Mouse (Mus musculus) liver, embryonic 11.5 days (tissue): ENCODE data around the gene Fetub. TPM values are rescaled to one million over a fixed set of nuclear protein-coding genes. Genes with fewer than 3 reads are reported as not detected.

Experiments used
- ATAC-seq: fragments of 200-750 bp; cut with Nextera tagmentation; replicated peaks from 2 replicates; pipeline ENCODE4 v1.8.0; 2017; ENCODE audit warnings: moderate number of reproducible peaks, mild to moderate bottlenecking, moderate TSS enrichment, moderate library complexity; ENCODE audit not compliant: low FRiP score
- DNase-seq: peaks from one replicate; pipeline ENCODE4 v3.0.0-alpha.2; 2017; ENCODE audit warnings: low spot score
- H3K27ac ChIP-seq: fragments of 300-500 bp; sonication (generic); 2 replicates; pipeline ENCODE4 v1.5.1; 2014; ENCODE audit warnings: mild to moderate bottlenecking, low read depth, low read length, control low read depth
- H3K27me3 ChIP-seq: fragments of 300-500 bp; sonication (generic); replicated peaks from 2 replicates; pipeline ENCODE4 v1.6.1; 2014; ENCODE audit warnings: low read length, mixed read lengths; ENCODE audit not compliant: control insufficient read depth, insufficient read depth
- H3K36me3 ChIP-seq: fragments of 300-500 bp; sonication (generic); 2 replicates; pipeline ENCODE4 v1.6.1; 2014; ENCODE audit warnings: mild to moderate bottlenecking, low read length, moderate library complexity, mixed read lengths; ENCODE audit not compliant: control insufficient read depth, insufficient read depth
- H3K4me1 ChIP-seq: fragments of 300-500 bp; sonication (generic); replicated peaks from 2 replicates; pipeline ENCODE4 v1.6.1; 2014; ENCODE audit warnings: low read length, mixed read lengths; ENCODE audit not compliant: control insufficient read depth, insufficient read depth
- H3K4me2 ChIP-seq: fragments of 300-500 bp; sonication (generic); 2 replicates; pipeline ENCODE4 v1.6.1; 2014; ENCODE audit warnings: mild to moderate bottlenecking, control low read depth, moderate library complexity
- H3K4me3 ChIP-seq: fragments of 300-500 bp; sonication (generic); 2 replicates; pipeline ENCODE4 v1.5.1; 2014; ENCODE audit warnings: low read depth, low read length, control low read depth
- H3K9ac ChIP-seq: fragments of 300-500 bp; sonication (generic); 2 replicates; pipeline ENCODE4 v1.6.1; 2014; ENCODE audit warnings: low read depth, low read length, control low read depth
- H3K9me3 ChIP-seq: fragments of 300-500 bp; sonication (generic); 2 replicates; pipeline ENCODE4 v1.6.1; 2016; ENCODE audit warnings: low read length, inconsistent platforms, mixed read lengths; ENCODE audit not compliant: control insufficient read depth
- WGBS: fragments of 180-500 bp; shearing (Covaris S2); extraction: QIAGEN DNeasy Blood & Tissue Kit; methylation state at CpG from one replicate; pipeline ENCODE4 v1.1.7; 2014; 5-methylcytosine and 5-hydroxymethylcytosine counted together
- polyA plus RNA-seq: library from polyadenylated mRNA; unstranded; fragments of >200 nt; fragmentation: Nextera tagmentation; extraction: Ambion mirVana; gene quantifications from 2 replicates; pipeline ENCODE4 v1.2.1, GENCODE M21; 2014

The Fetub gene
- polyA plus RNA-seq, 1 experiment from 2014 or later = 0.69 TPM

- no peak for DNase-seq
- WGBS = 48% methylated on average over 18 of the region's 18 CpGs
- H3K27ac ChIP-seq = no peak overlapping the region
Observed at GRCm38 (mm10) chr16:22919971-22920854, 2.1 kb downstream of the Fetub start.

GRCm38 (mm10) chr16:22921761-22922160 is 3.6 kb downstream of the Fetub start:
- no peaks in the 10 kb centered on the region for H3K9me3 ChIP-seq
- ATAC-seq (no peak), DNase-seq (no peak)
- H3K36me3 ChIP-seq = no peaks in the 10 kb centered on the region
- WGBS = 88% methylated on average over 5 of the region's 5 CpGs
- no peak overlapping the region for H3K4me3 ChIP-seq
- no peak overlapping the region for H3K9ac ChIP-seq
- no peak overlapping the region for H3K27ac ChIP-seq
- H3K27me3 ChIP-seq = no peaks in the 10 kb centered on the region
- no peak overlapping the region for H3K4me2 ChIP-seq
- H3K4me1 ChIP-seq = no peaks in the 10 kb centered on the region

More at GRCm38 (mm10) chr16:22919971-22920854, 2.1 kb downstream of the Fetub start:
- no peak overlapping the region for H3K9ac ChIP-seq
- H3K4me3 ChIP-seq = no peak overlapping the region
- no peak overlapping the region for H3K4me2 ChIP-seq
- no peaks in the 10 kb centered on the region for H3K27me3 ChIP-seq
- no peaks in the 10 kb centered on the region for H3K9me3 ChIP-seq
- H3K36me3 ChIP-seq = no peaks in the 10 kb centered on the region
- no peak for ATAC-seq
- H3K4me1 ChIP-seq = no peaks in the 10 kb centered on the region

- H3K36me3 ChIP-seq = no peaks in the 10 kb centered on the region
- H3K4me1 ChIP-seq = no peaks in the 10 kb centered on the region
- 87% methylated on average over 4 of the region's 4 CpGs for WGBS
- H3K27me3 ChIP-seq = no peaks in the 10 kb centered on the region
- H3K9me3 ChIP-seq = no peaks in the 10 kb centered on the region
- H3K27ac ChIP-seq = no peak overlapping the region
- no peak for DNase-seq
- no peak overlapping the region for H3K4me2 ChIP-seq
- no peak overlapping the region for H3K4me3 ChIP-seq
- ATAC-seq = no peak
- no peak overlapping the region for H3K9ac ChIP-seq
Observed at GRCm38 (mm10) chr16:22922433-22922832, 4.3 kb downstream of the Fetub start.

GRCm38 (mm10) chr16:22929575-22929974 is 11.4 kb downstream of the Fetub start:
- H3K4me3 ChIP-seq = no peak overlapping the region
- DNase-seq = no peak
- ATAC-seq = no peak
- no peak overlapping the region for H3K27ac ChIP-seq
- no peaks in the 10 kb centered on the region for H3K36me3 ChIP-seq
- no peaks in the 10 kb centered on the region for H3K4me1 ChIP-seq
- no peak overlapping the region for H3K4me2 ChIP-seq
- no peaks in the 10 kb centered on the region for H3K27me3 ChIP-seq
- WGBS = 77% methylated on average over 6 of the region's 6 CpGs
- H3K9ac ChIP-seq = no peak overlapping the region
- no peaks in the 10 kb centered on the region for H3K9me3 ChIP-seq

GRCm38 (mm10) chr16:22931431-22932200 is 13.5 kb downstream of the Fetub start:
- H3K9ac ChIP-seq = no peak overlapping the region
- no peak for ATAC-seq
- DNase-seq = no peak
- no peaks in the 10 kb centered on the region for H3K36me3 ChIP-seq
- no peak overlapping the region for H3K27ac ChIP-seq
- 80% methylated on average over 11 of the region's 11 CpGs for WGBS
- H3K4me3 ChIP-seq = no peak overlapping the region
- no peaks in the 10 kb centered on the region for H3K4me1 ChIP-seq
- no peaks in the 10 kb centered on the region for H3K27me3 ChIP-seq
- no peak overlapping the region for H3K4me2 ChIP-seq
- H3K9me3 ChIP-seq = no peaks in the 10 kb centered on the region

- Histone ChIP-seq H3K4me2 (no peak overlapping the region), H3K9me3 (no peaks in the 10 kb centered on the region), H3K27me3 (no peaks in the 10 kb centered on the region), H3K36me3 (no peaks in the 10 kb centered on the region), H3K27ac (no peak overlapping the region), H3K9ac (no peak overlapping the region), H3K4me1 (no peaks in the 10 kb centered on the region), H3K4me3 (no peak overlapping the region)
- 85% methylated on average over 12 of the region's 12 CpGs for WGBS
- DNase-seq (no peak), ATAC-seq (no peak)
Observed at GRCm38 (mm10) chr16:22937631-22938030, 19.5 kb downstream of the Fetub start.

GRCm38 (mm10) chr16:22938541-22938940 is 20.4 kb downstream of the Fetub start:
- no peaks in the 10 kb centered on the region for H3K27me3 ChIP-seq
- H3K4me3 ChIP-seq = no peak overlapping the region
- H3K9me3 ChIP-seq = no peaks in the 10 kb centered on the region
- H3K4me2 ChIP-seq = no peak overlapping the region
- ATAC-seq (no peak), DNase-seq (no peak)
- H3K27ac ChIP-seq = no peak overlapping the region
- WGBS = 73% methylated on average over 2 of the region's 2 CpGs
- no peaks in the 10 kb centered on the region for H3K36me3 ChIP-seq
- H3K9ac ChIP-seq = no peak overlapping the region
- H3K4me1 ChIP-seq = no peaks in the 10 kb centered on the region

- no peak for DNase-seq
- no peaks in the 10 kb centered on the region for H3K4me1 ChIP-seq
- no peaks in the 10 kb centered on the region for H3K27me3 ChIP-seq
- ATAC-seq = no peak
- no peaks in the 10 kb centered on the region for H3K36me3 ChIP-seq
- H3K4me2 ChIP-seq = no peak overlapping the region
- H3K27ac ChIP-seq = no peak overlapping the region
- H3K9me3 ChIP-seq = no peaks in the 10 kb centered on the region
- H3K4me3 ChIP-seq = no peak overlapping the region
- H3K9ac ChIP-seq = no peak overlapping the region
- 79% methylated on average over 8 of the region's 8 CpGs for WGBS
Observed at GRCm38 (mm10) chr16:22939120-22939695, 21.1 kb downstream of the Fetub start.
